Mouse (Mus musculus): ENCODE results near the gene Gm10260. TPM values are rescaled to one million over a fixed set of nuclear protein-coding genes. Genes with fewer than 3 reads are reported as not detected.

Gm10260 gene
- polyA plus RNA-seq, 1 experiment from 2014 or later: 3.4 TPM

DNA sequence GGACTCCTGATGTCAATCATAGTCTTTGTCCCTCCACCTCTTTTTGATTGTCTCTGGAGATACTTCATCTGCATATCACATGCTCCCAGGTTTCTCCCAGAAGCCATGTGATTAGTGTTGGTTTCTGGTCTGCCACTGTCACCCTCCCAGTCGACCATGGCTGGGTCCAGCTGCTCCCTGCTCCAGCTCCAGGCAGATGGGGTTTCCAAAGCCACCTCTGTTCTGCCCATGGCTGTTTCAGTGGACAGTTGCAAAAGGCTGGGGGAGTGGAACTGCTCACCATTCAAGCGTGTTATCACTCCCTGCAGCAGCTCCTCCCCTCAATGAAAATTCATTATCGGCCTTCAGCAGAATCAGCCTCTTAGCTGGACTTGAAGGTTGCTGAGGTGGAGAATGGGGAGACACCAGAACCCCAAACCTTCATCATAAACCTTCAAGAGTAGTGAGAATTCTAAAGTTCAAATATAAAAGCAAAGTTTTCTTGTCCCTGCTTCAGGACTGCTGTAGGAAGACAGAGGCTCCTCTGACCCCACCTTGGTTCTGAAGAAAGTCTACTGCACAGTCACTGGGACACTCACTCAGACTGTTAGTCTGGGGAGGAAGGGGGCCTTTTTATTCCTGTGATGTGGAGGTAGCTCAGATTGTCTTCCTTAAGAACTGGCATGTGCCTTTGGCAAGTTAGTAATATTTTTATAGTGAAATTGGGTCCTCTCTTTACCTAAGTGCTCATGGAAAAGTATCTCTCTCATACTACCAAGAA lies 17.0 kb downstream of the Gm10260 start:
- Histone ChIP-seq H3K36me3 (ENCODE audit: control insufficient read depth, insufficient read depth, low read length) (no peaks in the 10 kb centered on the region), H3K9ac (ENCODE audit: low read depth, low read length) (no peak overlapping the region), H3K27ac (ENCODE audit: low read depth, low read length) (no peak overlapping the region), H3K4me1 (replicated peaks; ENCODE audit: control insufficient read depth, insufficient read depth, low read length) (peaks cover 10% of the 10 kb centered on the region), H3K9me3 (ENCODE audit: control insufficient read depth, low read length) (no peaks in the 10 kb centered on the region), H3K4me3 (ENCODE audit: low read depth, low read length) (no peak overlapping the region), H3K4me2 (replicated peaks; ENCODE audit: low read depth, low read length) (no peak overlapping the region), H3K27me3 (ENCODE audit: control insufficient read depth, insufficient read depth, low read length) (no peaks in the 10 kb centered on the region)
- DNase-seq (ENCODE audit: low spot score) (peak; percentile 19), ATAC-seq (ENCODE audit: low FRiP score) (peak; percentile 53; the same call in 1 of the 2 replicates)
- WGBS: 34% methylated on average over 3 of the region's 3 CpGs

DNA sequence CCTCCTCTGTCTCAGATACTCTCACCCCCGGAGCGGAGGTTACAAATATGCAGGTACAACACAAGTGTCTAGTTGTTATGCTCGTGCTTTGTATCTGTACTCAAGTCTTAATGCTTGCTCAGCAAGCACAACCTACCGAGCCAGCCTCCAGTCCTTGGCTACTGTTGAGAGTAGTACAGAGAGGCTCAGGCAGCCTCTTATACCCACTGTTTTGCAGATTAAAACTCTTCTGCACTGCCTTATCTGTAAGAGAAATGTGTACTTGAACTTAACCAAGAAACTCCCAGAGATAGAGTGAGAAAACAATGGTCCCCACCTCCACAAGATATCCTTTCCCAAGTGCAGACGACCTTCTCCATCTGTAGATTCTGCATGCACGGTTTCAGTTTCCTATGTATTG lies 24.5 kb downstream of the Gm10260 start:
- DNase-seq (ENCODE audit: low spot score) (no peak), ATAC-seq (ENCODE audit: low FRiP score) (no peak)
- no peaks in the 10 kb centered on the region for H3K9me3 ChIP-seq (ENCODE audit: control insufficient read depth, low read length)
- no peak overlapping the region for H3K4me3 ChIP-seq (ENCODE audit: low read depth, low read length)
- 86% methylated on average over 6 of the region's 6 CpGs for WGBS
- H3K4me1 ChIP-seq (replicated peaks; ENCODE audit: control insufficient read depth, insufficient read depth, low read length): no peaks in the 10 kb centered on the region
- H3K27me3 ChIP-seq (ENCODE audit: control insufficient read depth, insufficient read depth, low read length): no peaks in the 10 kb centered on the region
- H3K9ac ChIP-seq (ENCODE audit: low read depth, low read length): no peak overlapping the region
- H3K4me2 ChIP-seq (replicated peaks; ENCODE audit: low read depth, low read length): no peak overlapping the region
- H3K27ac ChIP-seq (ENCODE audit: low read depth, low read length): no peak overlapping the region
- no peaks in the 10 kb centered on the region for H3K36me3 ChIP-seq (ENCODE audit: control insufficient read depth, insufficient read depth, low read length)

DNA sequence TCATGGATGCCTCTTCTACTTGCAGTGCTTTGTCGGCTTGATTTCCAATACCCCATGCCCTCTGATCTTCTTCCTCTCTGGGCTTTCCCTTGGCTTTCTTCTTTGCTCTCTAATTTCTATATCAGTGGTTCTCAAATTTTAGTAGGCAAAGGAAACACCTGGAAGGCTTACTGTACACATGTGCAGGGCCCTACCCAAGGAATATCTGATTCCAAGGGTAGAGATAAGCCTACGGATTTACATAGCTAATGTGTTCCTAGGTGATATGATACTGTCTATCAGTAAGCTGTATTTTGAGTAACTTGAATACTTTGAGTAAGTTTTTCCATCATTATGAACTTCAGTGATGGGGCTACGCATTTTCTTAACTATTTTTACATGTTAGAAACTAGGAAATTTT lies 25.7 kb downstream of the Gm10260 start:
- no peak overlapping the region for H3K4me2 ChIP-seq (replicated peaks; ENCODE audit: low read depth, low read length)
- DNase-seq (ENCODE audit: low spot score): no peak

DNA sequence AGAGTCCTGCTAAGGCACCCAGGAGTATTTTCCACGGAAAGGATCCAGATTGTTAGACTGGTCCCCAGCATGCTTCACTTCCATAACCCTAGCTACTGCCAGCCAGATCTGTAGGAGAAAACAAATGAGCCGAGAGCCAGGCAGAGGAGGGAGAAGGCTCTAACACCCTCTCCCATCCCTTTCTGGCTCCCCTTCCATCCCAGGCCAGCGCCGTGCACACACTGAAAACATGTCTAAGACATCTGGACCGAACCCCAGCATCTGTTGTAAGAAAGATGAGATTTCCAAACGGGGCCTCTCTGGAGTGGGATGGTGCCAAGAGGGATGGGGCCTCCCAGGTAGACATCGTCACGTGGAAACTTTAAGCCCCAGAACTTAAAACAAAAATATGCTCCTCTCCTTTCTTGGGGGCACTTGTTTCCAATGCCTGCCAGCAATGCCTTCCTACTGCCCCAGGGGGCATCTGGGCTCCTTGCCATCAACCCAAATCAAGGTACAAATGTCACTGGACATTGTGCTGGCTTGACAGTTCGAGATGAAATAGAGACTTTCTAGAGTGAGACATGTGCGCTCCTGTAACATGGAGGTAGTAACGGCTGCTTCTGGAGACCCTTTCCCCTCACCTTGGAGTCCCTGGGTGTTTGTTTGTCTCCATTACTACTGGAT lies 35.1 kb downstream of the Gm10260 start:
- Histone ChIP-seq H3K4me2 (replicated peaks; ENCODE audit: low read depth, low read length) (no peak overlapping the region), H3K27me3 (ENCODE audit: control insufficient read depth, insufficient read depth, low read length) (no peaks in the 10 kb centered on the region), H3K9me3 (ENCODE audit: control insufficient read depth, low read length) (no peaks in the 10 kb centered on the region), H3K4me3 (ENCODE audit: low read depth, low read length) (no peak overlapping the region), H3K27ac (ENCODE audit: low read depth, low read length) (no peak overlapping the region), H3K36me3 (ENCODE audit: control insufficient read depth, insufficient read depth, low read length) (no peaks in the 10 kb centered on the region), H3K9ac (ENCODE audit: low read depth, low read length) (no peak overlapping the region), H3K4me1 (replicated peaks; ENCODE audit: control insufficient read depth, insufficient read depth, low read length) (no peaks in the 10 kb centered on the region)
- 77% methylated on average over 11 of the region's 11 CpGs for WGBS
- ATAC-seq (ENCODE audit: low FRiP score) (no peak), DNase-seq (ENCODE audit: low spot score) (no peak)

More for the DNA sequence above, 25.7 kb downstream of the Gm10260 start:
- 95% methylated on average over 3 of the region's 3 CpGs for WGBS
- no peak overlapping the region for H3K4me3 ChIP-seq (ENCODE audit: low read depth, low read length)
- no peaks in the 10 kb centered on the region for H3K4me1 ChIP-seq (replicated peaks; ENCODE audit: control insufficient read depth, insufficient read depth, low read length)
- no peak overlapping the region for H3K27ac ChIP-seq (ENCODE audit: low read depth, low read length)
- no peaks in the 10 kb centered on the region for H3K36me3 ChIP-seq (ENCODE audit: control insufficient read depth, insufficient read depth, low read length)
- H3K9me3 ChIP-seq (ENCODE audit: control insufficient read depth, low read length): no peaks in the 10 kb centered on the region
- H3K9ac ChIP-seq (ENCODE audit: low read depth, low read length): no peak overlapping the region
- no peaks in the 10 kb centered on the region for H3K27me3 ChIP-seq (ENCODE audit: control insufficient read depth, insufficient read depth, low read length)
- no peak for ATAC-seq (ENCODE audit: low FRiP score)

DNA sequence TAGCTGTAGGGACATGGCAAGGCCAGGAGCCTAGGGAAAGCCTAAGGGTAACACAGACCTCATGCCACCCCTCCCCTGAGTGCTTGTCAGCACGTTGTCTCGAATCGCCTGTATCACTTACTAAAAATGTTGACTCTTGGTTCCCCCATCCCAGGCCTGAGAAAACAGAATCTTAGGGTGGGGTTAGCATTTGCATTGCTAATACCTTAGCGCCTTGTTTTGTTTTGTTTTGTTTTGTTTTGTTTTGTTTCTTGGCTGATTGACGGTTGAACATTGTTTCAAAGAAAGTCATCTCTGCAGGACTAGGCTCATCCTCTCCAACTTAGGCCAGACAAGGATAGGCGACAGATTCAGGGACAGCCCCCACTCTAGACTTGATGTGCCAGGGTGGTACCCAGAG lies 35.9 kb downstream of the Gm10260 start:
- no peak overlapping the region for H3K4me2 ChIP-seq (replicated peaks; ENCODE audit: low read depth, low read length)
- H3K9ac ChIP-seq (ENCODE audit: low read depth, low read length): no peak overlapping the region
- ATAC-seq (ENCODE audit: low FRiP score) (no peak), DNase-seq (ENCODE audit: low spot score) (no peak)
- no peaks in the 10 kb centered on the region for H3K9me3 ChIP-seq (ENCODE audit: control insufficient read depth, low read length)
- no peaks in the 10 kb centered on the region for H3K36me3 ChIP-seq (ENCODE audit: control insufficient read depth, insufficient read depth, low read length)
- no peaks in the 10 kb centered on the region for H3K27me3 ChIP-seq (ENCODE audit: control insufficient read depth, insufficient read depth, low read length)
- 32% methylated on average over 6 of the region's 6 CpGs for WGBS
- no peak overlapping the region for H3K4me3 ChIP-seq (ENCODE audit: low read depth, low read length)
- no peak overlapping the region for H3K27ac ChIP-seq (ENCODE audit: low read depth, low read length)
- no peaks in the 10 kb centered on the region for H3K4me1 ChIP-seq (replicated peaks; ENCODE audit: control insufficient read depth, insufficient read depth, low read length)

DNA sequence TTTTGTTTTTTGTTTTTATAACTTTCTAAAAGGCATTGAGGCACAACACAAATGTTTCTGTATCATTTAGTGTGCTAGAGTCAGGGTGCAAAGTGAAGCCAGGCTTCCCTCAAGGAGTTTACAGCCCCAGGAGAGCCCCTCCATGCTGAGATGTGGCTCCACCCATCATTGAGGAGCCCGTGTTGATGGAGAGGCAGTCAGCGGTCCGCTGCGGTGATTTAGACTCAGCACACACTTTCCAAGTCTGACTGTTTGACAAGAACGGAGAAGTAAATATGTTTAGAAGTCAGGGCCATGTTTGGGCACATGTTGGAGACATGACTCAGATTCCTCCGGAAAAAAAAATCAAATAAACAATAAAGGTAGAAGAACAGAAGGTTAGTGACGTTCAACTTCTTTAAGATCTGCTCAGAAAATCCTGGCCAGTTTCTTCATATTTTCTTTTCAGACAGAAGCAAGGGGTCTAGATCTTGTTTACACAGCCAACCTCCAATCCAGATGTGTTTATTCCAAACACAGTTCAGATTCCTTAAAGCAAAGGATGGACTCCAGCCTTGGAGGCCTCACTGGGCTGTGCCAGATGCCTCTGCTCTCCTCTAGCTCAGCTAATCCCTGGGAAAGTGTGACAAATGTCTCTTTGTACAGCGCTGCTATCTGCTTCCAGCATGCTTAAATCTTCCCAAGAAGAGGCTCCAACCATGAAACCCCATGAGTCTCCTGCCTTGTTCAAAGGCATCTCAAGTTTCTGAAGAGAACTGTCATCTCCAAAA lies 47.7 kb downstream of the Gm10260 start:
- Histone ChIP-seq H3K27ac (ENCODE audit: low read depth, low read length) (no peak overlapping the region), H3K4me3 (ENCODE audit: low read depth, low read length) (no peak overlapping the region), H3K36me3 (ENCODE audit: control insufficient read depth, insufficient read depth, low read length) (no peaks in the 10 kb centered on the region), H3K4me1 (replicated peaks; ENCODE audit: control insufficient read depth, insufficient read depth, low read length) (no peaks in the 10 kb centered on the region), H3K9ac (ENCODE audit: low read depth, low read length) (no peak overlapping the region), H3K27me3 (ENCODE audit: control insufficient read depth, insufficient read depth, low read length) (no peaks in the 10 kb centered on the region), H3K4me2 (replicated peaks; ENCODE audit: low read depth, low read length) (no peak overlapping the region), H3K9me3 (ENCODE audit: control insufficient read depth, low read length) (no peaks in the 10 kb centered on the region)
- 65% methylated on average over 8 of the region's 8 CpGs for WGBS
- DNase-seq (ENCODE audit: low spot score) (no peak), ATAC-seq (ENCODE audit: low FRiP score) (no peak)

DNA sequence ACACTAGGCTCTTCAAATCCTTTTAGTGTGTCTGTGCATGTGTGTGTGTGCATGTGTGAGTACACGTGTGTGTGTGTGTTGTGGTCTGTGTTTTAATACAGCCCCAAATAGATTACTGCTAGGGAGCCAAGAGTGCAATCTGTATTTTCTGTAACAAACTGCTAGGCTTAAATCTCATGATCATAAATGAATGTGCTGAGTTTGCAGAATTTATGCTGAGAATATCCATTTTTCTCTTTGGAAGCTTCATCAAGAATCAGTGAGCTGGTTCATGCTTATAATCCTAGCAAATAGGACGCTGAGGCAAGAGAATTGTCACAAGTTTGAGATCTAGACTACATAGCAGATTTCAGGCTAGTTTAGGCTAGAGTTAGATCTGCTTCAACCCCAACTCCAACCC lies 48.9 kb downstream of the Gm10260 start:
- ATAC-seq (ENCODE audit: low FRiP score) (no peak), DNase-seq (ENCODE audit: low spot score) (no peak)
- Histone ChIP-seq H3K27ac (ENCODE audit: low read depth, low read length) (no peak overlapping the region), H3K4me2 (replicated peaks; ENCODE audit: low read depth, low read length) (no peak overlapping the region), H3K36me3 (ENCODE audit: control insufficient read depth, insufficient read depth, low read length) (no peaks in the 10 kb centered on the region), H3K27me3 (ENCODE audit: control insufficient read depth, insufficient read depth, low read length) (no peaks in the 10 kb centered on the region), H3K4me3 (ENCODE audit: low read depth, low read length) (no peak overlapping the region), H3K9me3 (ENCODE audit: control insufficient read depth, low read length) (no peaks in the 10 kb centered on the region), H3K9ac (ENCODE audit: low read depth, low read length) (no peak overlapping the region), H3K4me1 (replicated peaks; ENCODE audit: control insufficient read depth, insufficient read depth, low read length) (no peaks in the 10 kb centered on the region)
- WGBS: 92% methylated on average over 2 of the region's 2 CpGs

Measured in hindbrain, embryonic 11.5 days (tissue).